Mouse (Mus musculus) v-Abl transformed pro-B cells (cell line): ENCODE results near the gene 2310050C09Rik.

Source experiments
- in situ Hi-C, 2 experiments: fragments of 400-800 bp; cut with MboI; formaldehyde crosslinking; loops; one replicate each; pipeline ENCODE4 v1.15.1; 2025; ENCODE audit not compliant: unreplicated experiment in 2 of 2

Gene 2310050C09Rik

GRCm38 (mm10) chr3:92870116-92870515, at the start of gene 2310050C09Rik:
2310050C09Rik (minus strand) TSS chr3:92870216.
- in situ Hi-C loops = no loop called here

DNA sequence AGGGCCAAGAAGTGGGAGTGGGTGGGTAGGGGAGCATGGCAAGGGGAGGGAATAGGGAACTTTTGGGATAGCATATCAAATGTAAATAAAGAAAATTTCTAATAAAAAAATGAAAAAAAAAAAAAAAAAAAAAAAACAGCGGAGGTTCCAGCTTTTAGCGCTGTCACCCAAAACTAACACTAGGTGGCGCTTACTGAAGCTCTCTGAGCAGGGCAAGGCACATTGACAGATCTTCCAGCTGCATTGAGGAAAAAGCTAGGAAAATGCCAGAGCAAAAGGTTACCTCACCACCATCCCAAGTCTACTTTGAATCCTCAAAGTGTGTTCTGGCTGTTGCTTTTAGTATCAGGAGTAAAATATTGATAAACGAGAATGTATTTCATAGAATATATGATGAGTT, 37.6 kb upstream of the 2310050C09Rik start:
- in situ Hi-C loops = loop anchor here in 1 of 2 experiments (25.0 kb wide), 1 partner anchor 580 kb away; no protein-coding TSS in a partner anchor

- in situ Hi-C loops = loop anchor here in 1 of 2 experiments (25.0 kb wide), 1 partner anchor 582 kb away; no protein-coding TSS in a partner anchor
Measured at GRCm38 (mm10) chr3:92905182-92905581, 35.2 kb upstream of the 2310050C09Rik start.

- in situ Hi-C loops = loop anchor here in 1 of 2 experiments (25.0 kb wide), 1 partner anchor 584 kb away; no protein-coding TSS in a partner anchor
Measured at GRCm38 (mm10) chr3:92903640-92904039, 33.6 kb upstream of the 2310050C09Rik start.

DNA sequence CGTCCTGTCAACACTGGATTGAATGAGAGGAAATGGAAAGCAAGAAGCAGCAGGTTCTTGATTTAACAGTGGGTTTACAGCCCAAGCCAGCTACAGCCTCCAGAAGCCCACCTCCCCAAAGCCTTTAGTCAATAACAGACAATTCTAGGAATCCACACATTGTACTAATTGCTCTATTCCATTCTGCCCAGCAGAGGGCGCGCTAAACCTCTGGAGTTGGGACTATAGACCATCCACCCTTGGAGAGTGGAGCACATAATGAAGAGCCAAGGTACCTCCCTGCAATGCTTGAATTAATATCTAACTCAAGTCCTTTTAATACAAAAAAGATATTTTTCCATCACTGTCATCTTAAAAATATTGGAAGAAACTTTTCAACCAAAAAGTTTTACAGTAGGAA, 33.0 kb upstream of the 2310050C09Rik start:
- in situ Hi-C loops = loop anchor here in 1 of 2 experiments (25.0 kb wide), 1 partner anchor 584 kb away; no protein-coding TSS in a partner anchor

DNA sequence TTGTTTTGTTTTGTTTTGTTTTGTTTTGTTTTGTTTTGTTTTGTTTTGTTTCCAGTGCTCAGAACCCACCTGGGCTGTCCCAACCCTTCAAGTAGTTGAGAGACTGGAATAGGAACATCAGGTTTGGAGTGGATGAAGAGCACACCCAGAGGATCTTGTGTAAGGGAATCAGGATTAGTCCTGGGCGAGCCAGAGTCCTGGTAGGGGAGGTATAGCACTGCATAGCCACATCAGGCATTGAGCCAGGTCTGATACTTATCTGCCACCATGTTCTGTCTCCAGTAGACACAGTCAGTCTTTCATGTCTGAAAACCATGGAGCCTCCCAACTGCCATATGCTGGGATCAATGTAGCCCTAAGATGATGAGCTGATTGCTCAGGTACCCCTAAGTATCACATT, 24.5 kb upstream of the 2310050C09Rik start:
- in situ Hi-C loops = no loop called here

DNA sequence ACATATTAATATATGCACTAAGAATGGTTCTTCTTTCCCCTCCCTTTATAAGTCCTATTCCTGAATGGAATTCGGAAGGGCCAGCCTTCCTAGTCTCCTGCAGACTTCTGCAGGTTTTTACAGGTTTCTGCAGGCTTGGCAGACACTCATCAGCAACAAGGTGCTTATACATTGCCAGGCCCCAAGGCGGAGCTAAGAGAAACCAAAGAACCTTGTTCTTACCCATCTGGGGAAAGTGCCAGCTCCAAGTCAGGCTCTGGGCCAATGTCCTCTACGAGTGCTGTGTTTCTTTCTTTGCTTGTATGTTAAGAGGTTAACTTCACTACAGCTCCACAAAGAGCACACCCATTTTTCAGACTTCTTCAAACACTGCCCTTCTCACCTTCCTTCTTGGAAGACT, 24.0 kb upstream of the 2310050C09Rik start:
- in situ Hi-C loops = no loop called here

DNA sequence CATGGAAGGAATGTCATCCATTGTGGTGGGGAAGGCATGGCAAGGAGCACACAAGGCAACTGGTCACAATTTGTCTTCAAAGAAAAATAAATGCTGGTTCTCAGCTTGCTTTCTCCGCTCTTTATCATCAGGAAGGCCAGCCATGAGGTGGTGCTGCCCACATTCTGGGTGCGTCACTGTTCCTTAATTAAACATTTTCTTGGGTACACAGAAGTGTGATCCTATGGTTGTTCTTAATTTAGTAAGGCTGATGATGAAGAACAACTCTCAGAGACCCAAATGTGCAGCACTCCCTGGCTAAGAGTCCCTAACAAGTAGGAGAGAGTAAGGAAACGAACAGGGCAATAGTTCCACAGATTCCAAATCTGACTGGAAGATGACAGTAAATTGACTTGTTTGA, 4.2 kb upstream of the 2310050C09Rik start:
- in situ Hi-C loops = no loop called here

DNA sequence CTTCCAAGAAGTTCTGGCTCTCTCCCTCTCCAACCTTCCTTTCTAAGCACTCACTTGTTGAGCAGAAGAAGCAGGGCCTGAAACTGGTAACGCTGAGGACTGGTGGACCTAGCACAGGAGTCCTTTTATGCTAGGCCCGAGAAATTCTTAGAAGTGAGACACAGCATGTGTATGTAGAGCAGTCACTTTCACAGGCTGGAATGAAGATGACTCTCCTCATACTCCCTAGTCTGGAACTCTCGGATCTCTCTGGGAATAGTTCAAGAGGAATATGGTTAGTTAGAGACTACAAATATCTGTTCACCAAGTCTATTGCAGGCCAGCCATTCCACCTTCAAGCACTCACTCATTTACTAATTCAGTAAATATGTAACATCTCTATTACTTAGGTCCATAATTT, 18.8 kb downstream of the 2310050C09Rik start, which contains the start of gene Lce1l:
TSS of gene Lce1l (minus strand) at position 101 of the 400 bp plus-strand sequence.
- in situ Hi-C loops = no loop called here

DNA sequence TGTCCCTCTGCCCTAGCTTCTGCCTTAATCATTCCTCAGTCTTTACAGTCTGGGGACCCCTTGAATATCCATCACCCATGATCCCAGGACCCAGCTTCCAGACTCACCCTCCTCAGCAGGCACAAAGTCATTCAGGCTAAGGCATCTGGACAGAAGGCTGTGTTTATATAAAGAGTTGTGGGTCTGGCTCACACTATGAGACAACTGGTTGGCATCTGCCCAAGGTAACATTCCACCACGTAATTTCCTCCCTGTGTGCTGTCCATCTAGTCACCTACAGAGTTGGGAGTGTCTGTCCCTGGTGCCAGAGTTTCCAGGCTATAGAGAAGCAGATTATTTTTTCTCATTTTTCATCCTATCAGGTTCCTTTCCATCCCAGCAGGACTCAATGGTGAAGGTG, 42.9 kb downstream of the 2310050C09Rik start, which contains the start of gene Kprp:
TSS of gene Kprp (minus strand) at position 140 of the 400 bp plus-strand sequence.
- in situ Hi-C loops = no loop called here

GRCm38 (mm10) chr3:92825808-92826207, 44.2 kb downstream of the 2310050C09Rik start:
- in situ Hi-C loops = no loop called here
